Mouse (Mus musculus) heart, postnatal 36 days (tissue): Measurements from ENCODE around the gene Tnfsf14. TPM values are rescaled to one million over a fixed set of nuclear protein-coding genes. Genes with fewer than 3 reads are reported as not detected.

Experiments
- DNase-seq, 2 experiments: peaks; one replicate each; pipeline ENCODE4 v3.0.0; 2021 to 2022
- intact Hi-C: fragments of 180-260 bp; cut with DNase I; formaldehyde crosslinking; loops from one replicate; pipeline ENCODE4 v1.15.1; 2025
- total RNA-seq, 2 experiments: library from RNA; stranded (reverse); gene quantifications; 2 replicates each; pipeline ENCODE4 v1.2.3; 2021

The Tnfsf14 gene
- total RNA-seq, 2 experiments from 2014 or later, result not detected

DNA sequence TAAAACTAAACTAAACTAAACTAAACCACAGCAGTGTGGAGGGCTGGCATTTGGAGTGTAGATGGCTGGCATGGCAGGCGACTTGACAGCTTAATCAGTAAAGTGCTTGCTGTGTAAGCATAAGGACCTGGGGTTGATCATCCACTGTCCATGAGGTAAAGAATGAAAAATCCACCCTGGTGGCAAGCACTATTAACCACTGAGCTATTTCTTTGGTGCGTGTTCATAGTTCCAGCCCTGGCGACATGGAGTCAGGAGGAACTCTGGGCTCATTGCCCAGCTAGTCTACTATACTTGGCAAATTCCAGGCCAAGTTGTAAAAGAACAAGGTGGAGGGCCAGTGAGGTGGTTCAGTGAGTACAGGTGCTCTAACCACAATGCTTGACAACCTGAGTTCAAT is 14.0 kb upstream of the Tnfsf14 start:
- no peak for DNase-seq
- intact Hi-C loops, result no loop called here

DNA sequence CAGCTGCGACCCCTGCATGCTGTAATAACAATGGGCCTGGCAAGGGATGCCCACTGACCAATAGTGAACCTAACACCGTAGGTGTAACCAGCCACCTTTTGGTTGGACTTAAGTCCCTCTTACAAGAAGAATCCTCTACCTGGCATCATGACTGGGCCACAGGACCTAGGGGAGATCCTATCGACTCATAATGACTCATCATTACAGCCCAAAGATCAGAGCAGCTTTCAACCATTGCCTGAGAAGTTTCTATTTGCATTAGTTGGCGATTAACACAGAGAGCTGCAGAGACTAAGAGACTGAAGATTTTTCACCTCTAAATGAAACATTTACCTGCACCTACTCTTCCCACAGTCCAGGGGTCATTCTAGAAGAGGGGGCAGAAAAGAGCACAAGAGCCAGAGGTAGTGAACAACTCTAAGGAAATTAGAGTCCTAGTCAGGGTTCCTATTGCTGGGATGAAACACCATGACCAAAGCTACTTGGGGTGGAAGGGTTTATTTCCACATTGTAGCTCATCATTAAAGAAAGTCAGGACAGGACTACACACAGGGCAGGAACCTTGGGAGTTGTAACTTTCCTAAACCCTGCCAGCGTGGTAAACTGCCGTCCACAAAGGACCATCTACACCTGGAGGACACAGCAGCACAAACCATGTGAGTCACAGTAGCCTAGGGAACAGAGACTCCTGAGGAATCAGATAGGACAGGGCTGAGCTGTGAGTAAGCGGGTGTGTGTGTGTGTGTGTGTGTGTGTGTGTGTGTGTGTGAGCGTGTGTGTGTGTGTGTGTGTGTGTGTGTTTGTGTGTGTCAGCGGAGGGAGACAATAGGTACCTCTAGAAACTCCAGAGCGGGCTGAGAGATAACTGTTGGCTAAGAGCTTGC is 8.1 kb upstream of the Tnfsf14 start:
- no peak for DNase-seq
- intact Hi-C loops, result no loop called here

- intact Hi-C loops, result no loop called here
- DNase-seq, result no peak
Measured at GRCm38 (mm10) chr17:57198252-57198651, 4.3 kb upstream of the Tnfsf14 start.

GRCm38 (mm10) chr17:57195326-57196010 is 1.5 kb upstream of the Tnfsf14 start:
- DNase-seq, result no peak
- intact Hi-C loops, result no loop called here

DNA sequence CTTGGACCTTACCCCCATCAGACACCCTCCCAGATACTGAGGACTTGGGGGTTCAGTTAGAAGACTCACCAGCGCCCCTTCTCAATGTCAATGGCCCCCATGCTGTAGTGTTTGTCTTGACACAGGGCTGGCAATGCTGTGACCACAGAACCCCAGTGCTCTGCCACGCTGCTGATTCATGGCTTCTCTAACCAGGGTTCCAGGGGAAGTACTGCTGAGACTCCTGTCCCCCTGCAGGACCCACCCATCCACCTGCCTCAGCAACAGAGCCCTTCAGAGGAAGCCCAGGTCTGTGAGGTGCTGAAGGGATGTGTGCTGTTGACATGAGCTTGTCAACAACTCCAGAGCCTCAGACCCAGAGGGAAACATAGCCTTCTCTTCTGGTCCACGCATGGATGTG is 794 bp upstream of the Tnfsf14 start:
- intact Hi-C loops, result no loop called here

DNA sequence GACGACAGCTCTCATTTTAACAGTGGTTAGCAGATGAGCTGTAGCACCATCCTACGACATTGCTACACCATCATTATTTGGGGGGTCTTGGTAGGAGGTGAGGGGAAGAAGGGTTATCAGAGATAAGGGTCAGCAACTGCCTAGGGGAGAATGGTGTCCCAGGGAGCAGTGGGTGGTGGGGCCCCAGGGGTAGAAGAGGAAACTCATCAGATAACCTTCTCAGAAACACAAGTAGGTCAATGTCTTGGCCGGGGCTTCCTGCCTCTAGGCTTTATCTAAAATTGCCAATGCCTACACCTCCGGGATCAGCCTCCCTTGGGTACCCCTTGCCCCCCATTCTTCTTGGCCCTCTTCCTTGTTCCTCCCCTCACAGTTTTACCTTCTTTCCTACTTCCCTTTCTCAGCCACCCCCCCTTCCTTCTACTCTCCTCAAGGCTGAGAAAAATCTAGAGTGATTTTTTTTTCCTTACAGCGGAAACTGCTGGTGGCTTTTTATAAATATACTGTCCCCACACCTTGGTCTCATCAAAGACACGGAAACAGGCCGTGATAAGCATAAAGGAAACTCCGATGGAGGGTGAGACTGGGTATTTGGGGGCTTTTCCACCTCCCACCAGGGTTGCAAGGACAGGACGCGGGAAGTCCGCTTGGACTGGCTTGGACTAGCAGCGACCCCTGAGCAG is 5.3 kb downstream of the Tnfsf14 start:
- DNase-seq, result no peak
- intact Hi-C loops, result no loop called here

More for the DNA sequence above, 794 bp upstream of the Tnfsf14 start:
- no peak for DNase-seq

DNA sequence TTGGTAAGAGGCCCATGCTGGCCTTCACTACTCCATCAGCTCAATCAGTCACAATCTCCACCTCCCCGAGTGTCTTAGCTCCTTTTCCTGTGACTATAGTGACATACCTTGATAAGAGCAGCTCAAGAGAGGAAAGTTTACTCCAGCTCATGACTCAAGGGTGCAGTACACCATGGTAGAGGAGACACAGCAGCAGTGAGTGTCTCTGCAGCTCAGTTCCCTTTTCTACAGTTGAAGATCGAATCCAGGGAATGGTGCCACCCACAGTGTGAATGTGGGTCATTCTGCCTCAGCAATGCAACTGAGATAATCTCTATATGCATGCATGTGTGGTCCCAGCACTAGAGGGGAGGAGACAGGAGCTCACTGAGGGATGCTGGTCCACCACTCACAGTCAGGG is 8.3 kb downstream of the Tnfsf14 start:
- intact Hi-C loops, result no loop called here
- no peak for DNase-seq

DNA sequence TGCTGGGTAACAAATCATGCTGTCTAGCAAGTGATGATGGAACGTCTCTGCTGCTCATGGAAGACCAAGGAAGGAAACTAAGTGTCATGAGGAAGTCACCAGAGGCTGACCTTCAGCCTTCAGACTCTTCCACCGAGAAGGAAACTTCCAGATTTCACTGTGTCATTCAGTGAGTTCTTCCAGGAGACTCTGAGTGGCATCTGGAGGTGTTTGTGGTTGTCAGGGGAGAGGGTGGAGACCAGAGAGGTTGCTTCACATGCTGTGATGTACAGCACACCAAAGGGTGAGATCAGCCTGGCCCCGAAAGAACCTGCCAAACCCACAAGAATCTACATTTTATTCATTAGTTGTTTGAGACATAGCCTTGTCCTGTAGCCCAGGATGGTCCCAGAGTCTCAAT is 11.1 kb downstream of the Tnfsf14 start:
- DNase-seq, result no peak
- intact Hi-C loops, result no loop called here

- DNase-seq, result peak in 1 of 2 experiments; percentile 22
- intact Hi-C loops, result no loop called here
Measured at GRCm38 (mm10) chr17:57180363-57180762, 13.6 kb downstream of the Tnfsf14 start.

DNA sequence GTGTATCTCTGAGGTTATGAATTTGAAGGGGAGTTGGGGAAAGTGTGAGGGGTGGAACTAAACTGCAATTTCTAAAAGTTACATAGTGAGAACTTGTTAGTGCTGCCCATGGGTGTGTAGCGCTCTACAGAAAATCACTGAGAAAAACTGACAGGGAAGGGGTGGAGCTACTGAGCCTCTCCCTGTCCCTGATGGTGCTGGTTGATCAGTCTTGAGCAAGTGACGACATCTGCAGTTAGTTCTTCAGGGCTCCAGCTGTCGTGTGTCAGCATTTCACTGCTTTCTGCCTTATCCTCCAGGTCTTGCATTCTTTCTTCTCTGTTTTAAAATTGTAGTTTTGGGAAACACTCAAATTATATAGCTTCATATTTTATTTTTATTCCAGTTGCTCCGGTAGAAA is 20.6 kb downstream of the Tnfsf14 start:
- intact Hi-C loops, result no loop called here
- no peak for DNase-seq

DNA sequence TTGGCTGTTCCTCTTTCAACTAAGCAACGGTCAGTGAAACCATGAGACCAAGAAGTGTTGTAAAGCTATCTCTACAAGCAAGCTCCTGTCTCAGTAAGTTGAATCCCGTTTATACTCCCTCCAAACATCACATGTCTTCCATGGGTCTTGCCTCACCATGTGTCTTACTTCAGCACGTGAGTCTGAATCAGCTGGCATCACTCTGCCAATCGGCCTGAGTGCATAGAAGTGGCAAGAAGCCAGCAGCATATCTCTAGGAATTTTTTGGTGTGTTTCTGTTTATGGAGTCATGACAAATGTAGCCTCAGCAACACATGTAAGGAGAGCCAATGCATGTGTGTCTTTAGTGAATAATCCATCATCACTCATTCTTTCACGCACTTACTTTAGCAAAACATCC is 21.6 kb downstream of the Tnfsf14 start:
- intact Hi-C loops, result no loop called here
- no peak for DNase-seq

DNA sequence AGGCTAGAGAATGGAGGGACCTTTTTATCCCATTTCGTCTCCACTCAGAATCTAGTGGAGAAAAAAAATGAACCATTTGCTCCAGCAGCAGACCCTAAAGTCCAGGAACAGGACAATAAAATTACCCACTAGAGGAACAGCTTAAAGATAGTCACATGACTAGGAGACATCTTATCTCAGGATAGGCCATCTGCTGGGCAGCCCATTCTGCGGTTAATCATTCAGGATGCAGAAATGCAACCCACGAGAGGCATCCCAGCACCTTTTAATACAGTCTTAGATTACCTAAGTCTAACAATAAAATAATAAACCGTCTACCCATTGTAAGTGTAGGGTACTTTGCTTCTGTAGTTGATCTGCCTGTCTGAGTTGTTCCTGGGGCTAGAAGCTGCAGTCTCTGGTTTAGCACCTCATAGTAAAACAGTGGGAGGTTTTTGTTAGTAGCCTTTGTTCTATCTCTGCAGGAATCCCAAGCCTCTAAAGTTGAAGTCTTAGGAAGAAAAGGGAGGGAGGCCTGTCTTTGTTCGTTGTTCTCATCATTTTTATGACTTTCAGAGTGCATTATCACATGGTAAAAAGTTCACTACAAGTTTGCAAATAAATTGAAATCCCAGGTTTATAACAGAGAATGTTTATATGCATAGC is 23.2 kb downstream of the Tnfsf14 start:
- intact Hi-C loops, result no loop called here
- DNase-seq, result no peak

GRCm38 (mm10) chr17:57166800-57167791 is 26.9 kb downstream of the Tnfsf14 start:
- intact Hi-C loops, result loop anchor here (1.0 to 5.0 kb wide), 6 partner anchors 71 to 358 kb away; partner anchors contain the start of gene Alkbh7

DNA sequence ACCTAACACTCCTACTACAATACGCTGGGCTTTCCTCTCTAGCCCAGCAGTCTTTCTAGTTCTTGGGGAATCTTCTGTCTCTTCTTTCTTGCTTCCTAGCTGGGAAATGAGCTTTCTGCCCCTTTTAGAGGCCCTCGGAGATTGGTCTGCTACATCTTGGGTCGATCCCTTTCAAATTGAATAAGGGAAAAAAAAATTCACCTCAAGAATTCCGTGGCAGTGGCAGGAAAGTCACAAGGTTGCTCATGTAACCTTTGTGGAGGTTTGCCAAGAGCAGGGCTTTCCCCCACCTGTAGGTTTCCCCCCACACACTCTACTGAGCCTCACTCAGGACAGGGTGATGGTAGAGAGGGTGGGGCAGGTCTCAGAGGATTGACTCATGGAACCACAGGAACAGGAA is 40.2 kb downstream of the Tnfsf14 start:
- intact Hi-C loops, result loop anchor here (5.0 kb wide), 1 partner anchor 41 kb away; no protein-coding TSS in a partner anchor
- no peak for DNase-seq

More at GRCm38 (mm10) chr17:57166800-57167791, 26.9 kb downstream of the Tnfsf14 start:
- DNase-seq, result peak; percentile 88 to 95

- intact Hi-C loops, result loop anchor here (5.0 kb wide), 1 partner anchor 41 kb away; no protein-coding TSS in a partner anchor
Measured at GRCm38 (mm10) chr17:57153006-57153405, 41.0 kb downstream of the Tnfsf14 start.

DNA sequence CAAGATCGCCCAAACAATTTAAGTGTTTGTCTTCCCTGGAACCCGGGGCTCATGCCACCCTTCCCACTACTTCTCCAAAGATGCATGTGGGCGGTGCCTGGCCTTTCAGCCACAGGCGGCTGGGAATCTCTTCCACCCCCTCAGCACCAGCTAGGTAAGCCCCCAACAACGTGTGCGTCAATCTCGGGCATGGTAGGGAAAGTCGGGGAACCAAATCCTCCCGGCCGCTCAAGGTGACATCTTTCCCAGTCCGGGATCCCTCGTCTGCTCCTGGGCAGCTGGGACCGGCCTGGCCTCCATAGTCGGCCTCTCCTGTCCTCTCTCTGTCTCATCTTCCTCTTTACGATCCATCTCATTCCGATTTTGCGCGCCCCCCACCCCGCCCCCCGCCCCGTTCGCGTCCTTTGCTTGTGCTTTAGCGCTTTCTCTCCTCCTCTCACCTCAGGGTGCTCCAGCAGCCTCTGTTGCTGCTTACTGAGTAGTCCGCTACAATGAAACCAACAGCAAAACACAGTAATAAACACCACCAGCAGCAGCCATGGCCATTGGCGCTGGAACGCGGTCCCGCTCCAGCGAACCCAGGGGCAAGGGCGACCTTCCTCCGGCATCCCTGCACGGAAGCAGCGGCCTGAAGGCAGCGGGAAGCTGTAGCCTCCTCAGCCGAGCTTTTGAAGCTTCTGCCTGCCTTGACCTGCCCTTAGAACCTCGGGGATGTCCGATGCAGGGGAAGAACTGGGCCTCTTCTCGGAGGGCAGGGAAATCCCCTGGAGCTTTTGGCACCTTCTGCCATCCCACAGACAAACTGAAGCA is 44.8 kb downstream of the Tnfsf14 start, which contains the start of gene Cd70:
Gene Cd70 (minus strand): TSS at position 784 of the 810 bp plus-strand sequence.
- DNase-seq, result no peak
- intact Hi-C loops, result no loop called here

More at GRCm38 (mm10) chr17:57153006-57153405, 41.0 kb downstream of the Tnfsf14 start:
- no peak for DNase-seq

DNA sequence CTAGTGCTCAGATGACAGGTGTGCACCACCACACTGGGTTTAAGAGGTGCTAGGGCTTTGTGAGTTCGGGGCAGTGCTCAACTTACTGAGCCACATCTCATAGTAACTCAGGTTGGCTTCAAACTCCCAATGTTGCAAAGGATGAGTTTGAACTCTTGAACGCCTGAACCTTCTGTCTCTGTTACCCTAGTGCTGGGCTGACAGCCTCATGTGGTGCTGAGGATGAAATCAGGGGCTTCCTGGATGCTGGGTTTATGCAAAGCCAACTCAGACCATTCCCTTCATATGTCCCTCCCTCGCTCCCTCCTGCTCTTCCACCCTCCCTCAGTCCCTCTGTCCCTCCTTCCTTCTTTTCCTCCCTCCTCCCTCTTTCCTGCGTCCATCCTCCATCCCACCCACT is 45.6 kb downstream of the Tnfsf14 start:
- intact Hi-C loops, result no loop called here
- no peak for DNase-seq

DNA sequence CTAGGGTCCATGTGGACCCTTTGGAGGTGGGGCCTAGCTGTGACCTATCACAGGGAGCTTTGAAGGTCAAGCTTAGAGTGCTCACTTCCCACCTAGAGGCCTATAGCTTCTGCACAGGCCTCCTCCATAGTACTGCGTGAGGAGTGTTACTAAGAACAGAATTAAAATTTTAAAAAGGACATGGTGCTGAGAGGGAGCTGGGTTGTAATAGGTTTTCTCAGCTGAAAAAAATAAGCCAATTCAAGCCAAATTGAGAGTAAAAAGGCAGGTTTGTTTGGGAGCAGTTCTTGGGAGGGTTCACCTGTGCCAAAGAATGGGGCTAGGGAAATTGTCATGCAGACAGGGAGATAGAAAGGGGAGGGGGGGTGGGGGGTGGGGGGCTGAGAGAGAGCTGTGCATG is 48.9 kb downstream of the Tnfsf14 start:
- intact Hi-C loops, result no loop called here
- no peak for DNase-seq
